Mouse (Mus musculus): ENCODE results near the gene Pramel3. TPM values are rescaled to one million over a fixed set of nuclear protein-coding genes. Genes with fewer than 3 reads are reported as not detected.
"Not testable (repeated sequence)": the region's sequence is repeated elsewhere in the genome, so short reads cannot be mapped to it uniquely, and the experiment has no call there.

Gene Pramel3
- total RNA-seq (2021) = not detected
- long read RNA-seq, experiment 1 = 0 reads
- long read RNA-seq, experiment 2 = 0 reads

- not testable (repeated sequence) for DNase-seq (ENCODE audit: low spot score in 2 of 2)
Observed at GRCm38 (mm10) chrX:135302007-135302406, at the start of gene Pramel3. Gene Pramel3, plus strand, starts transcription at chrX:135302307.

GRCm38 (mm10) chrX:135360685-135361084, 58.6 kb downstream of the Pramel3 start:
- DNase-seq (ENCODE audit: low spot score in 2 of 2) = not testable (repeated sequence)

- DNase-seq (ENCODE audit: low spot score in 2 of 2) = not testable (repeated sequence)
Observed at GRCm38 (mm10) chrX:135361943-135362342, 59.8 kb downstream of the Pramel3 start.

Other genes with a start within 250 kb of the Pramel3 start
- gene Gm15023, start 124.7 kb upstream of the Pramel3 start, total RNA-seq (2021) = not detected
- gene Tceal6, start 91.6 kb upstream of the Pramel3 start, total RNA-seq (2021) = 1 to 10 TPM; 2.0 to 4.4 TPM
- gene Gm5128, start 71.0 kb downstream of the Pramel3 start, total RNA-seq (2021) = not detected
- gene Gm7903, start 131.5 kb downstream of the Pramel3 start, total RNA-seq (2021) = not detected
- gene AV320801, start 192.3 kb downstream of the Pramel3 start, total RNA-seq (2021) = not detected

Data from adrenal gland, adult 18-20 months (tissue).